Mouse (Mus musculus): ENCODE results near the gene Ajap1. TPM values are rescaled to one million over a fixed set of nuclear protein-coding genes. Genes with fewer than 3 reads are reported as not detected.
A peak's percentile ranks its signal among the peaks of the same experiment; 100 is the strongest.

Gene Ajap1
- polyA plus RNA-seq, 1 experiment = not detected

DNA sequence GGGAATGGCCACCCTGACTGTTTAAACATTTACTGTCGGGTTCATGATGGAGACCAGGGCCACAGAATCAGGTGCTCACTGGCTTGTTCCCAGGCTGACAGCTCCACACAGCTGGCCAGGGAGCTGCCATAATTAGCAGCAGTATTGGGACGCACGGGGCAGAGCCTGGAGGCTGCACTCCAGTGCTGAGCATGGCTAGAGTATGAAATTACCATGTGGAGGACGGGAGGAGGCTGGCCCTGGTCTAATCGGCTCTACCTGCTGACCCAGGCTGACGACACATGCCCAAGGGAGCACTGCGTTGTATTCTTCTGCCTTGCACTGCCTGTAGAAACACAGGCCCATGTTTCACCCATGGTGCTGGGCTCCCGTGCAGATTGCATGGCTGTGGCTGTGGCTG, 6.5 kb upstream of the Ajap1 start:
- no peak for TF ChIP-seq CTCF (IDR thresholded peaks at IDR 0.05; ENCODE audit: borderline replicate concordance, insufficient read depth, low read length)
- TF ChIP-seq POLR2A (IDR thresholded peaks at IDR 0.05; ENCODE audit: low read depth, low read length) = no peak

DNA sequence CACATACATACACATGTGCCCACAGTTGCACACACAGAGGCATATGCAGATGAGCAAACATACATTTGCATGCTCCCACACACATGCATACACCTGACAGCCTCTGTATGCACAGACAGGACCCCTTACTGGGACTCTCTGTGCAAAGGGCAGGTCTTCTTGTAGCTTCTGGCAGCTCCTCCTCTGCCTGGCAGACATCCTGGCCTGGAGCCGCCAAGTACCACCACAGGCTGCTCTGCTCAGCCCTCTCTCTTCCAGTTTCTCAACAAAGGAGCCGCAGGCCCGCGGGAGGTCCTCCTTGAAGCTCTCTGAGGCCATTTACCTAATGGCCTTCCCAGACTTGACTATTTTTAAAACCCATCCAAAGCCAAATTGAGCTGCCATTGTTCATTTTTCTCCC, 3.3 kb upstream of the Ajap1 start:
- TF ChIP-seq POLR2A (IDR thresholded peaks at IDR 0.05; ENCODE audit: low read depth, low read length) (no peak), CTCF (IDR thresholded peaks at IDR 0.05; ENCODE audit: borderline replicate concordance, insufficient read depth, low read length) (no peak)
- no peak overlapping the region for H3K4me3 ChIP-seq (ENCODE audit: insufficient read depth, low read length)
- no peak overlapping the region for H3K27ac ChIP-seq (ENCODE audit: insufficient read depth, low read length)
- no peaks in the 10 kb centered on the region for H3K4me1 ChIP-seq (ENCODE audit: control insufficient read depth, insufficient read depth, low read length)

More for the DNA sequence above, 6.5 kb upstream of the Ajap1 start:
- no peak overlapping the region for H3K4me3 ChIP-seq (ENCODE audit: insufficient read depth, low read length)
- H3K4me1 ChIP-seq (ENCODE audit: control insufficient read depth, insufficient read depth, low read length) = no peaks in the 10 kb centered on the region
- H3K27ac ChIP-seq (ENCODE audit: insufficient read depth, low read length) = no peak overlapping the region

DNA sequence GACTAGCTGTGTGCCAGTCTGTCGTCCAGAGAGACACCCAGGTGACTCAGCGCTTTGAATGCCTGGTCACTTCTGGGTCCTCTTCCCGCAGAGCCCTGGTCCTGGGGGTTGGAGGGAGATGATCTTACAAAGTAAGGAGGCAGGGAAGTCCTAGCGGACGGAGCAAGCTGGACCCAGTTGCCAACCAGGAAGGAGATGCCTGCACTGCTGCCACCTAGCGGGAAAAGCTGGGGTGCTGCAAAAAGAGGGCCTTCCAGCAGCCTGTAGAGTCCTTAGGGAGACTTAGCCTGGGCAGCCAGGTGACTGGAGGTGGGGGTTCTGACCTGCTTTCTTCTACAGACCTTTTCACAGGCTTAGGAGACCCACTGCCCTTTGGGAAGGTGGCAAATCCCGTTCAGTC, 1.8 kb upstream of the Ajap1 start:
- H3K4me3 ChIP-seq (ENCODE audit: insufficient read depth, low read length) = no peak overlapping the region
- no peaks in the 10 kb centered on the region for H3K4me1 ChIP-seq (ENCODE audit: control insufficient read depth, insufficient read depth, low read length)
- no peak overlapping the region for H3K27ac ChIP-seq (ENCODE audit: insufficient read depth, low read length)
- TF ChIP-seq CTCF (IDR thresholded peaks at IDR 0.05; ENCODE audit: borderline replicate concordance, insufficient read depth, low read length) (peak; percentile 52), POLR2A (IDR thresholded peaks at IDR 0.05; ENCODE audit: low read depth, low read length) (no peak)

DNA sequence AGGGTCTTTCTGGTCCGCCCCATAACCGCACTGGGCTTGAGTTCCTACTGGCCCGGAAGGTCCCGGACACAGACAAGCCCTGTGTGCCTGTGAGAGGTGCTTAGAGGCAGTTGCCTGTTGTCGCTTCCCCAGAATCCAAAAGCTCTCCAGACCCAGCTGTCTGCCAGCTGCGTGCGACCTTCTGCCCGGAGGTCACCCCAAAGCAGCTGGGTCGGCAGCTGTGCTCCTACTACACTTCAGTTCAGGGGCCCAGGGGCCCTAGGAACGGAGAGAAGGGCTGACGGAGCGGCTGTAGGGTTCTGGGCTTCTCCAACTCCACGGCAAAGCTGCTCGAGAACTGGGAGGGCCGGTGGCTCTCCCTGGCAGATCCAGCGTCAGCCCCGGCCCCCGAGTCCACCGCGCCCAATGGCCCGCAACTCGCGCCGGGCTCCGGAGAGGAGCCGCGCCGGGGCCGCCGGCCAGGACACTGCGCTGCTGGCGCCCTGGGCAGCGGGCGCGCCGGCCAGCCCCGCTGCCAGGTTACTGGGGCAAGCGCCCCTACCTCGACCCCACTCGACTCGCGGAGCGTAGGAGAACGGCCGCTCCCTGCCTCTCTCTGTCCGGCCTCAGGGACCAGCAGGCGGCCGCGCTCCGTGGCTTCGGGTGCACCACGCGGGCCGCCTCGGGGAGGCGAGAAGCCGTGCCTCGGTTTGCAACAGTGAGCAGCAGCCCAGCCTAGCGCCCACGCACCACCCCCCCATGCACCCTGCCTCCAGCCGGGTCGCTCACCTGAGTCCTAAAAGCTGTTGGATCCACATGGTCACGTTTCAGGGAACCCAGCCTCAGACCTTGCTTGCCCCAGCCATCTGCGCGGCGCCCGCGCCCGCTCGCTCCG, 1.0 kb downstream of the Ajap1 start:
- Histone ChIP-seq H3K4me3 (ENCODE audit: insufficient read depth, low read length) (no peak overlapping the region), H3K4me1 (ENCODE audit: control insufficient read depth, insufficient read depth, low read length) (no peaks in the 10 kb centered on the region), H3K27ac (ENCODE audit: insufficient read depth, low read length) (no peak overlapping the region)
- TF ChIP-seq POLR2A (IDR thresholded peaks at IDR 0.05; ENCODE audit: low read depth, low read length) (no peak), CTCF (IDR thresholded peaks at IDR 0.05; ENCODE audit: borderline replicate concordance, insufficient read depth, low read length) (no peak)

DNA sequence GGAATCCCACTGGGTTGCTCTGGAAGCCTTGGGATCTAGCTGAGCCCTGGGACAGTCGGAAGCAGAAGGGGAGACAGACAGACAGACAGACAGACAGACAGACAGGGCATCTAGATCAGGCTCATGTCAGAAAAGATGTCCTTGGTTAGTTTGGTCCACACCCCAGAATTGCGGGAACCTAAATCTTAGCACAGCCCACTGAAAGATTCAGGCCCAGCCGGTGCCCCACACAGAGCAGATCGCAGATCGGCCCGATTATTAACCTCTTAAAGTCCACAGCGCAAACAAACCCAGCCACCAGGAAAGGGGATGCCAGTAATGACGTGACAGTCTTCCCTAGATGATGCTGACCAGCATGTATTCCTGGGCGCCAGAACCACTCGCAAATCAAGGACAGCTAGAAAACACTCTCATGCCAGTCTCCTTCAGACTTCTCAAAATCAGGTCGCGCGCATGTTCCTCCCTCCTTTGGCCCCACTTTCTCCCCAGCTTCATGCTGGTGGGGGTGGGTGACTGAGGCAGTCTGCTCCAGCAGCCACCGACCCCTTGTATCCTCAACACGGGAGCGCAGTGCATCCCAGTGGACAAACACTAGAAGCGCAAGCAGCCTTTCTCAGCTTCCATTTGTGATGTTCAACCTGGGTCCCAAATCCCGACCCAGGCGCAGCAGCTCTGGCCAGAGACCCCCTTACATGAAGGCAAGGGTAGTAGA, 1.9 kb downstream of the Ajap1 start:
- Histone ChIP-seq H3K4me3 (ENCODE audit: insufficient read depth, low read length) (no peak overlapping the region), H3K4me1 (ENCODE audit: control insufficient read depth, insufficient read depth, low read length) (no peaks in the 10 kb centered on the region), H3K27ac (ENCODE audit: insufficient read depth, low read length) (no peak overlapping the region)
- TF ChIP-seq POLR2A (IDR thresholded peaks at IDR 0.05; ENCODE audit: low read depth, low read length) (no peak), CTCF (IDR thresholded peaks at IDR 0.05; ENCODE audit: borderline replicate concordance, insufficient read depth, low read length) (peak; percentile 58; the same call in 1 of the 2 replicates)

DNA sequence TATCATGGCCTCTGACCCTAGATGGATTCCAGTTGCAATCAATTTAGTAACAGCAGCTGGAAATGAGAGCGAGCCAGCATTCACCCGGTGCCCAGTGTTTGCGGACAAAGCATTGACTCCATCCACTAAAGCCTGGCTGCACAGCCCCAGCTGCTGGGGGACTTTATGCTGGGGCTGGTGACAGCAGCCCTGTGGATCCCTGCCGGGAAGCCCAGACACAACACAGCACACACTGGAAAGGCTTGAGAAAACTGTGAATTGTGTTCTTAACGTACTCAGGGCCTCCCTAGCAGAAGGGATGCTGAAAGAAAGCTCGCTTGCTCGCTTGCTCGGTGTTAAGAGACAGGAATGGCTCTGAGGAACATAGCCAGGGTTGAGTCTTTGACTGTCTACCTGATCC, 3.5 kb downstream of the Ajap1 start:
- Histone ChIP-seq H3K4me3 (ENCODE audit: insufficient read depth, low read length) (no peak overlapping the region), H3K4me1 (ENCODE audit: control insufficient read depth, insufficient read depth, low read length) (no peaks in the 10 kb centered on the region), H3K27ac (ENCODE audit: insufficient read depth, low read length) (no peak overlapping the region)
- no peak for TF ChIP-seq CTCF (IDR thresholded peaks at IDR 0.05; ENCODE audit: borderline replicate concordance, insufficient read depth, low read length)
- no peak for TF ChIP-seq POLR2A (IDR thresholded peaks at IDR 0.05; ENCODE audit: low read depth, low read length)

DNA sequence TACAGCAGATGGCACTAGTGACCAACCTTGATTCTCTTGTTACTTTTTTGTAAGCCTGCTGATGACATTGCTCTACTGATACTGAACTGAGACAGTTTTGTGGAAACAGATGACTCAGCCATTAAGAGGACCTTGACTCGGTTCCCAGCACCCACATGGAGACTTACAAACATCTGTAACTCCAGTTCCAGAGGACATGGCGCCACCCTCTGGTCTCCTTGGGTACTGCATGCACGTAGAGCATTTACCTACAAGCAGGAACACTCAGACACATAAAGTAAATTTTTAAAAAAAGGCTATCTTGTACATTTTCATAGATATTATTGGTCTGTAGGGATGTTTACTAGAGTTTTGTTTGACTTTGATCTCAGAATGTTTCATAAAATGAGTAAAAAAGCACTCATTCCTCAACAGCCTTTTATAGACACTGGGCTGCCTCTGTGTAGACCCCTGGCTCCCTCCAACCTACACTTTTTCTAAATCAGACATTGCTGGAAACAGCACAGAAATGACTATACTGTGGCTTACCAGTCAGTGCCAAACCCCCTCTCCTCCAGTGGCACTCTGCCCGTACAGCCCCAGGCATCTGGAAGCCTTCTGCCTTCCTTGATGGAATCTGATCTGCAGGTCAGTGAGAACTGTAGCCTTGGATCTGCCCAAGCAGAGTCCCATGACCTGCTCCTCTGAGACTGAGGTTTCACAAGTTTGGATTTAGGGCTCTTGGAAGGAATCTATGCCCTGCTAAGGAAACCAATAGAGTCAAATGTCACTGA, 8.9 kb downstream of the Ajap1 start:
- TF ChIP-seq CTCF (IDR thresholded peaks at IDR 0.05; ENCODE audit: borderline replicate concordance, insufficient read depth, low read length) = no peak
- TF ChIP-seq POLR2A (IDR thresholded peaks at IDR 0.05; ENCODE audit: low read depth, low read length) = no peak
- no peaks in the 10 kb centered on the region for H3K4me1 ChIP-seq (ENCODE audit: control insufficient read depth, insufficient read depth, low read length)
- no peak overlapping the region for H3K27ac ChIP-seq (ENCODE audit: insufficient read depth, low read length)
- H3K4me3 ChIP-seq (ENCODE audit: insufficient read depth, low read length) = no peak overlapping the region

DNA sequence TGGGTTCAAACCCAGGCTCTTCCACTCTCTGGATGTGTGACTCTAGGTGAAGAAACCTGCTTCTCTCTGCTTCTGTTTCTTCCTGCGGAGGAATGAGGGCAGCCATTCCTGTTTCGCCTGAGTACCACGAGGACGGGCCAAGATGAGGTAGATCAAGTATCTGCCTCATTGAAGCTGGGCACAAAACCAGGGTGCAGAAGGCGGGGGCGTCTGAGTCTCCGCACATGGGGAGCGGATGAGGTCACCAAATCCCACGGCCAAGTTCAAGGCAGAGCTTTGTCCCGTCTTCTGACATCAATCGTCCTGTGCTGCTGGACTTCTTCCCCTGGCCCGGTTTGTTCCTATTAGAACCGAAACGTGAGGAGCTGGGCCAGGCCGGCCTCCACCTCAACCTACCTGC, 12.9 kb downstream of the Ajap1 start:
- H3K4me1 ChIP-seq (ENCODE audit: control insufficient read depth, insufficient read depth, low read length) = no peaks in the 10 kb centered on the region
- TF ChIP-seq CTCF (IDR thresholded peaks at IDR 0.05; ENCODE audit: borderline replicate concordance, insufficient read depth, low read length) (no peak), POLR2A (IDR thresholded peaks at IDR 0.05; ENCODE audit: low read depth, low read length) (no peak)
- H3K4me3 ChIP-seq (ENCODE audit: insufficient read depth, low read length) = no peak overlapping the region
- H3K27ac ChIP-seq (ENCODE audit: insufficient read depth, low read length) = no peak overlapping the region

DNA sequence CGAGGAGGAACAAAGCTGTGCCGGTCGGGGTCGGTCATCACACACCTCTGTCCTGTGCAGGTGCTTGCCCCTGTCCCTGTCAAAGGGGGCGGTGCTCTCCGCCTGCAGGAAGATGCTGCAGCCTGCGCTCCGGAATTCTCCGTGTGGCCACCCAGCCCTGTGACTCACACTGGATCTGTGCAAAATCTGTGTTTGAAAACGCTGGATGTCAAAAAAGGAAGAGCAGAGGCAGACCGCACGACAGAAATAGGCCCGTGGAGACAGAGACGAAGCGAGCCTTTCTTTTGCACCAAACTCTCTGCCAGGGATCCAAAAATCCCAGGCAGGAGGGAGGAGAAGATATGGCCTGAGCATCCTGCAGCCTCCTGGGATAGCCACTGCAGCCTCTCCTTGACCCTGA, 22.7 kb downstream of the Ajap1 start:
- TF ChIP-seq CTCF (IDR thresholded peaks at IDR 0.05; ENCODE audit: borderline replicate concordance, insufficient read depth, low read length) = no peak
- TF ChIP-seq POLR2A (IDR thresholded peaks at IDR 0.05; ENCODE audit: low read depth, low read length) = no peak
- Histone ChIP-seq H3K4me3 (ENCODE audit: insufficient read depth, low read length) (no peak overlapping the region), H3K27ac (ENCODE audit: insufficient read depth, low read length) (no peak overlapping the region), H3K4me1 (ENCODE audit: control insufficient read depth, insufficient read depth, low read length) (no peaks in the 10 kb centered on the region)
